Mouse (Mus musculus): ENCODE data around the gene H2-M10.5.
"Not testable (repeated sequence)": the region's sequence is repeated elsewhere in the genome, so short reads cannot be mapped to it uniquely, and the experiment has no call there.

The H2-M10.5 gene

DNA sequence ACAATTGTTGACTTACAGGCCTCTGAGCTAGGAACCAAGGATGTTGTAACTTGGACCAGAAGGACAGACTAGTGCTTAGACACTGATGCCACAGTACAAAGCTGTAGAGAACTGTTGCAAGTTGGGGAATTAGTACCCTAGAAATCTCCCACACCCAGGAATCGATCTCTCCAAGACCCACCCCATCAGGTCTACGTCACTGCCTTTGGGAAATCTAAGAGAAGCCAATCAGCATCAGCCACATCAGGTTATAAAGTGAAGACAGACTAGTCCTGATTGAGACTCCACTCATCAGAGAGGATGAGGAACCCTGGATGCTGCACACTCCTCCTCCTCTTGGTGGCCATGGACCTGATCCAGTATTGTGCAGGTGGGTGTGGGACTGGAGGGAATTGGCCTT is at the start of gene H2-M10.5:
Gene H2-M10.5, plus strand, starts transcription at position 301 of the 400 bp plus-strand sequence.
- not testable (repeated sequence) for DNase-seq

DNA sequence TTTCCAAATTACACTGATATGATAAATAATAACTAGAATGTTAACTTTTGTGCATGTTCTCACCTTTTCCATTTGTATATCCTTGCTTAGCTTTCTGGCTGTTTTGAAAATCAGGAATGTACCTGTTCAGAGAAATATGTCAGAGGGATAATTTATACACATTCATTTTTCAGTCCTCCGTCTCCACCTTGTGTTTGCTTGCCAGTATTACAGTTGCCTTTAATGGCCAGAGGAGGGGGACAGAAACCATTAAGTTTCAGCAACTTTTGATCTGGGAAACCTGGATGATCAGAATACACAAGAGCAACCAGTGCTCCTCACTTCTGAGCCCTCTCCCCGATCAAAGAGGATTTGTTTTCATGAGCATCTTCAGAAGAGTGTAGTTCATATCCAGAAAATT is 46.7 kb upstream of the H2-M10.5 start:
- no peak for DNase-seq

DNA sequence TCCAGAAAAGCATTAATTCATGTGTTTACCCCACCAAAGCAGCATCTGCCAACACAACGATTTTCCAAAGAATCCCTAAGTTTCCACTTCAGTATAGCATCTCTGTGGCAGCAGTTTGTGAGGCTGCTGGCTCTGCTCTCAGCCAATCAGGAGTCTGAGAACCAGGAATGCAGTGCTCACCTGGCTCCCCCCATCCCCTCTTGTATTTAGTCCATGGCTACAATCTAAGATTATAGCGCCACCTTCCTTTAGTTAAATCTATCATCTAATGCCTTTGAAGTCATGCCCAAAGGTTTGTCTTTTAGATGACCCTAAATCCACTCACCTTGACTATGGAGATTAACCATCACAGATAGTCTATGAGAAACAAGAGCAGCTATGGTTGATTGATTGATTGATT is 8.9 kb upstream of the H2-M10.5 start:
- DNase-seq, result no peak

DNA sequence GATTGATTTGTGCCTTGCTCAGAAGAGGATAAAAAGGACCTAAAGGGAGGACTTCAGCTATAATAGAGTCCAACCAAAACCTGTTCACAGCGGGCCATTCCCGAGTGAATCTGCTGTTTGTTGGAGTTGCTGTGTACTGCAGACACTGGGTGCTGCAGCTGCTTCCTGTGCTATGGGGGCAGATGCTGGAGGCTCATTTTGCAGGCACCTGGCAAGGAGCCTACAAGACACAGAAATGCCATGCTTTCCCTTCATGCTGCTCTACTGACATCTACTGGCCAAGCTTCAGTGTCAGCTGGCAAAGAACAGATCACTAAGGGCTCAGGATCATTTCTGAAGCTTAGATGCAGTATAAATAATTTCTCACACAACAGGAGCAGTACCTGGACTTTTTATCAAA is 8.5 kb upstream of the H2-M10.5 start:
- peak in 1 of 2 experiments; percentile 27 for DNase-seq

DNA sequence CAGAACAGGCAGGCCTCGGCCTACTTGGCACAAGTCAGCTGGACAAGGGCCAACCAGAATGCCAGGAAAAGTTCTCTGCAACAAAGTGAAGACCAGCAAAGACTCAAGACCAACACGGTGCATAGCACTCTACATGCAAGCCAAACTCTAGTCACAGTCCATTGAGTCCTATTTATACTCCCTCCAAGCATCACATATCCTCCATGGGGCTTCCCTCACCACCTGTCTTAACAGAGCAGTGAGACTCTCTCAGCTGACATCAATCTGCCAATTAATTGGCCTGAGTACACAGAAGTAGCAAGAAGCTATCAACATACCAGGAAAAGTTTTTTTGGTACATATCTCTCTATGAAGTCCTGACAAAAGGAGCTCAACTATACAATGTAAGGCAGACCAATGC is 7.3 kb upstream of the H2-M10.5 start:
- peak in 1 of 2 experiments; percentile 22 for DNase-seq

DNA sequence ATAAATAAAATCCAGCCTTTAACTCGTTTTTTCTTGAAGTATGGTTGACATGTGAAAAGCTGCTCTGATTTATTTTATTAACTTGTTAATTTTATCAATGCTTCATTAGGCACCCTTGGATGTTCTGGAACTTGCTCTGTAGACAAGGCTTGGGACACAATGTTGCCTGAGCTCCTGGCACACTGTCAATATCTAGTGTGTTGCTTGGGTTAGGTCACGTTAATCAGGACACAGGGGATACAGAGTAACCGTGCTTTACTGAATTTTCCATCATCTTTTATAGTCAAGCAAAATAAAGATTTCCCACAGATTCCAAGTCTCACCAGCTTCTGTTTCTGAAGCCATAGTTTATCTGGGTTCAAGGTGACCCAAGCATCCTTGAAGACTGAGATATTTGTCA is 8.8 kb downstream of the H2-M10.5 start:
- no peak for DNase-seq

DNA sequence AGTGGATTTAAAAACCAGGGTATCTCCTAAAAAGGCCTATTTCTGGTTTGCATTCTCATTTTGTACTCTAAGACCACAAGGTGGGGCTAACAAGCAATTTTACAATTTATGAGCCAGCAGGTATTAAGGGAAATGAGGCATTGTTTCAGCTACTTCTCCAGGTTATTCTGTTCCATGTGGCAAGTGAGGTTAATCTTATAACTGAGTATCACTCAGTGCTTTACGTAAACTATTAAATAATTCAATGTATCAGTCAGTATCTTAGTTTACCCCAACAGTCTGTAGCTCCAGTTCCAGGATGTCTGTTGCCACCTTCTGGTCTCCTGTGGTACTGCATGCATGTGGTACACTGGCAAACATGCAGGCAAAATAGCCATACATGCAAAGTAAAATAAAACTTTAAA is 13.8 kb downstream of the H2-M10.5 start:
- DNase-seq, result peak in 1 of 2 experiments; percentile 40

DNA sequence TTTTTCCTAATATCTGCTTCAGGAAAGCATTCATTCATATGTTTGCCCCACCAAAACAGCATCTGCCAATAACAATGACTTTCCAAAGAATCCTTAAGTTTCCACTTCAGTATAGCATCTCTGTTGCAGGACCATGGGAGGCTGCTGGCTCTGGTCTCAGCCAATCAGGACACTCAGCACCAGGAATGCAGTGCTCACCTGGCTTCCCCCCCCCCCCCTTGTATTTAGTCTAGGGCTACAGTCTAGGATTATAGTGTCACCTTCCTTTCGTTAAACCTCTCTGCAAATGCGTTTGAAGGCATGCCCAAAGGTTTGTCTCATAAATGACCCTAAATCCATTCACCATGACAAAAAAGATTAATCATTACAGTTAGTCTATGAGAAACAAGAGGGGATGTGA is 15.6 kb downstream of the H2-M10.5 start:
- DNase-seq, result no peak

DNA sequence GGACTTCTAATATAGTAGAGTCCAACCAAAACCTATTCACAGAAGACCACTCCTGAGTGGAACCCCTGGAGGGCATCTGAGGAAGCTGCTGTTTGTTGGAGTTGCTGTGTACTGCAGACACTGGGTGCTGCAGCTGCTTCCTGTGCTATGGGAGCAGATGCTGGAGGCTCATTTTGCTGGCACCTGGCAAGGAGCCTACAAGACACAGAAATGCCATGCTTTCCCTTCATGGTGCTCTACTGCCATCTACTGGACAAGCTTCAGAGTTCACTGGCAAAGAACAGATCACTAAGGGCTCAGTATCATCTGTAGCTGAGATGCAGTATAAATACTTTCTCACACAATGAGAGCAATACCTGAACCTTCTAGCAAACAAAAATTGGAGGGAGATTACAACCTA is 16.1 kb downstream of the H2-M10.5 start:
- peak; percentile 75 to 81 for DNase-seq

DNA sequence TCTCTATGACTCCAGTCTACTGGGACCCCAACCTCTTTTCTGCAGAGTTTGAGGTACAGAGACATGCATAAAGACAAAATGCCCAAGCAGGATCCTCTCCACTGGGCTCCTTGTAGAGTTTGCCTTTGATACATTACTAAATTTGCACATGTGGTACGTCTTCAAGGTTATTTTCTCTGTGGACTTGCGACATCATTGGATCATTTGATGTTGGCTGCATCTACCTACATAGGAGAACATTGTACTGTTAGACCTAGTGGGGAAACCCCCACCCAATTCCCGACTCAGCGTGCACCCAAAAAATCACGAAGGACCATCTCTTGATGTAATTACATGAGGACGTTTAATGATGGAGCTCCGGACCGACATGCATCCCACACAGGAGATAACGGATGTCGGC is 26.8 kb downstream of the H2-M10.5 start:
- DNase-seq, result no peak

DNA sequence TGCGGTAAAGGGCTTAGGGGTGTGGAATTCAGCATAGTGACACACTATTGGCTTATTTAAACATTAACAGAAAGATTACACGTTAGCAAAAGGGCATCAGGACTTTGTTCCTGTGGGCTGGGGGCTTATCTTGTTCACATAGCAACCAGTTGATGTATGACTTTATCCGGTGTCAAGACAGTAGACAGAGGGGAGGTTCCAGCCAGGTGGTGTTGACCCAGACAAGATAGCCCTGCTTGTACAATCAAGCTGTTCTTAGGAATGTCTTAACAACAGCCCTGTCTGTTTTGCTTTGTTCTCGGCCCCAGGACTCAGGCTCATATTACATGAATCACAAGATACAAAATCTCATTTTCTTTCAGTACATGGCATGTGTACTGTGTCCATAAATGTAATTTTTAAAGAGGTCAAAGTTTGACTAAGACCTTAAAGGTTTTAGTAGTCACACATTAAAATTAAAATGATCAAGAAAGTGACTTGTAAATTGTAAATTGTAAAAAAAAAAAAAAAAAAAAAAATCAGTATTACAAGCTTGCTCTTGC is 27.3 kb downstream of the H2-M10.5 start:
- DNase-seq, result not testable (repeated sequence)

DNA sequence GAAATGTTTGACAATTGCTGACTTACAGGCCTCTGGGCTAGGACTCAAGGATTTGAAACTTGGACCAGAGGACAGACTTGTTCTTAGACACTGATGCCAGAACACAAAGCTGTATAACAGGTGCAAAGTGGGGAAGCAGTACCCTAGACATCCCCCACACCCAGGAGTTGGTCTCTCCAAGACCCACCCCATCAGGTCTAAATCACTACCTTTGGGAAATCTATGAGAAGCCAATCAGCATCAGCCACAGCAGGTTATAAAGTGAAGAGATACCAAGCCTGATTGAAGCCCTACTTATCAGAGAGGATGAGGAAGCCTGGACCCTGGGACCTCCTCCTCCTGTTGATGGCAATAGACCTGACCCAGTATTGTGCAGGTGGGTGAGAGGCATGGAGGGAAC is 39.2 kb downstream of the H2-M10.5 start, which contains the start of gene H2-M10.6:
Gene H2-M10.6, plus strand, starts transcription at position 301 of the 400 bp plus-strand sequence.
- no peak for DNase-seq

DNA sequence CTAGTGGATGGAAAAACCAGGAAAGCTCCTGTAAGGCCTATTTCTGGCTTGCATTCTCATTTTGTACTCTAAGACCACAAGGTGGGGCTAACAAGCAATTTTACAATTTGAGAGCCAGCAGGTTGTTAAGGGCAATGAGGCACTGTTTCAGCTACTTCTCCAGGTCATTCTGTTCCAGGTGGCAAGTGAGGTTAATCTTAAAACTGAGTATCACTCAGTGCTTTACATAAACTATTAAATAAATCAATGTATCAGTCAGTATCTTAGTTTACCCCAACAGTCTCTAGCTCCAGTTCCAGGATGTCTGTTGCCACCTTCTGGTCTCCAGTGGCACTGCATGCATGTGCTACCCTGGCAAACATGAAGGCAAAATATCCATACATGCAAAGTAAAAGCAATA is 51.3 kb downstream of the H2-M10.5 start:
- DNase-seq, result peak; percentile 64 to 82

DNA sequence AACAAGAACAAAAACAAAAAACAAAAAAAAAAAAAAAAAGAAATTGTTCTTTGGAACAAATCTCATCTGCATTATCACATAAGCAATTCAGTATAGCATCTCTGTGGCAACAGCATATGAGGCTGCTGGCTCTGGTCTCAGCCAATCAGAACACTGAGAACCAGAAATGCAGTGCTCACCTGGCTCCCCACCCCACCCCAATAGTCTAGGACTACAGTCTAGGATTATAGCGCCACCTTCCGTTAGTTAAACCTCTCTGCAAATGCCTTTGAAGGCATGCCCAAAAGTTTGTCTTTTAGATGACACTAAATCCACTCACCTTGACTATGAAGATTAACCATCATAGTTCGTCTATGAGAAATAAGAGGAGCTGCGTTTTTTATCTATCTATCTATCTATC is 52.8 kb downstream of the H2-M10.5 start:
- DNase-seq, result no peak
